Mouse (Mus musculus) left cerebral cortex, postnatal 14 days (tissue): ENCODE results near the gene Reck. TPM values are rescaled to one million over a fixed set of nuclear protein-coding genes. Genes with fewer than 3 reads are reported as not detected.
A peak's percentile ranks its signal among the peaks of the same experiment; 100 is the strongest.

Experiments
- DNase-seq, 2 experiments: peaks; one replicate each; pipeline ENCODE4 v3.0.0; 2021 to 2022; ENCODE audit warnings: low spot score in 2 of 2, mixed read lengths in 1 of 2
- intact Hi-C: fragments of 180-260 bp; cut with DNase I; formaldehyde crosslinking; loops from one replicate; pipeline ENCODE4 v1.15.1; 2025
- total RNA-seq, 2 experiments: library from RNA; stranded (reverse); gene quantifications; 2 replicates each; pipeline ENCODE4 v1.2.3; 2021

The Reck gene
- total RNA-seq, 2 experiments from 2014 or later: 5.6 to 7.3 TPM

- no peak for DNase-seq
- intact Hi-C loops: no loop called here
Observed at GRCm38 (mm10) chr4:43960207-43960606, 84.9 kb downstream of the Reck start.

DNA sequence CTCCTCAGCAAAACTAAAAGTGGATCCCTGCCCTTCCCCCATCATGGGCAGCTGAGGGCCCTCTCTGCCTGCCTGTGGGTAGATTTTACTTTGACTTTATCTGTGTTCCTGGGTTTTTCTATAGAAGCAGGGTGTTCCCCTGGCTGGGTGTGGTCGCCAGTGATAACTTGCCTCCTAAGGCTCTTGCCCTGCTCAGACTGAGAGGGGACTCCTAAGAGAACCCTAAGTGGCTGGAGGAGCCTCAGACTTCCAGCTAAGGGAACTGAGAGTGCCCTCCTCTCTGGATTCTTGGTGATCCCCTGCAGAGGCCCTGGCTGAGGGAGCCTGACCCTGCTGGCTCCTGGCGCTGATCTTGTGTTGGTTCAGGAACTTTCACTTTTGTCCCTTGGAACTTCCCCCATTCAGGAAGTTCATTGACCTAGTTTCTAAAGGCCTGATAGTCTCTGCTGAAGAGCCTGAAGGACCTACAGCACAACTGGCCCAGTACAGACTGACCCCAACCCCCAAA lies 89.0 kb downstream of the Reck start:
- intact Hi-C loops: no loop called here
- DNase-seq: no peak

DNA sequence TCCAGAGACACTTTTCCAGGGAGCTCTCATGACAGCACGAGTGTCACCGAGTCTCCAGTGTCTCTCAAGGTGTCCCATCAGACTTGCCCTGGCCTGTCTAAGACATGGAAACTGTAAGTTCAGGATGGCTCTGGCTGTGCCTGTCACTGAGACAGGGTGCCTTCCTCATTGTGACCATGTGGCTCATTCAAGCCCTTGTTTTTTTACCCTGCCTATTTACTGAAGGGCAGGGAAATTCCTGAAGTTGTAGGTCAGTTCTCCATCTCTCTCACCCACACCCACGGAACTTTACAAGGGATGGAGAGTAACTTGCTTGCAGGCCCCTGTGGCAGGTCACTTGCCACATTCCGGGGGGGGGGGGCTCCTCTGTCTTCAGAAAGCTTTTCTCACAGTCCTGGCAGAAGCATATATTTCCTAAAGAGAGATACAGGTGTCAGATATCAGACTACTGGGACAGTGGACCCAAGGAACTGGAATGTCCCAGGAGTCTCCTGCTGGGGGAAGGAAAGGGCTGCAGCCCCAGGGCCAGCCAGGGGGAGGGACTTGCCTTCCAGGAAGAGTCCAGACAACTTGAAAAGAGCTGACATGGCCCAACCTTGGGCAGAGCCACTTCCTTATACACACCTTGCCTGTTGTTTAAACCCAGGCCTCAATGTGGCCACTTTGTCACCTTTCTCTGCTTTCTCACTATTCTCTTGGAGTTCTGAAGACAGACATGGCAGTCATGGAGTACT lies 89.8 kb downstream of the Reck start:
- DNase-seq: no peak
- intact Hi-C loops: no loop called here

DNA sequence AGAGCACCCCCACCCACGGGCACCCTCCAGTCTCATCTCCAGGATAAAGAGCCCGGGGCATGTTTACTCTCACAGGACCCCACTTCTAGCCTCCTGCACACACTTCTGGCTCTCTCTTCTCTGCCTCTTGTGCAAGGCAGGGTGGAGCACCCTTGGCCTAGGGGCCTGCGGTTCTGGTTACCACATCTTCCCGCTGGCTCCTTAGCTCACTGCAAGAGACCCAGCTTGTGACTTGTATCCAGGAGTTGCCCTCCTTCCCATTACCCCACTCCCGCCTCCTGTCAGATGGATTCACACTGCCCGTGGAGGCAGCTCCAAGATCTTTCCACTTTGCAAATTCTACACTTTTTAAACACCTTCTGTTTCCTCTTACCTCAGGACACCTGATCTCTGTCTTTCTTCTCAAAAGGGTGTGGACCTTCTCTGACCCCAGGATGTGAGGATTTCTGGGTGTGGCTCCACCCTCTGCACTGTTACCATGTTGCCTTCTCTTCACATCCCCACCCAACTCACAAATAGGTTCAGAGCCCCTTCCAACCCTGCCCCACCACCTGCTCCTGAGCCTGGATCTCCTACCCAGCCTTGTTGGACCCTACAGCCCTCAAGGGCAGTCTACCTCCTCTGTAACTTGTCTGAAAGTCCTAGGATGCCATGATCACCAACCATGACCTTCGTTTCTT lies 90.7 kb downstream of the Reck start:
- DNase-seq: no peak
- intact Hi-C loops: no loop called here

GRCm38 (mm10) chr4:43968650-43969049 lies 93.3 kb downstream of the Reck start:
- DNase-seq: peak; percentile 45 to 53
- intact Hi-C loops: no loop called here

GRCm38 (mm10) chr4:43969373-43969772 lies 94.0 kb downstream of the Reck start:
- intact Hi-C loops: no loop called here
- no peak for DNase-seq

DNA sequence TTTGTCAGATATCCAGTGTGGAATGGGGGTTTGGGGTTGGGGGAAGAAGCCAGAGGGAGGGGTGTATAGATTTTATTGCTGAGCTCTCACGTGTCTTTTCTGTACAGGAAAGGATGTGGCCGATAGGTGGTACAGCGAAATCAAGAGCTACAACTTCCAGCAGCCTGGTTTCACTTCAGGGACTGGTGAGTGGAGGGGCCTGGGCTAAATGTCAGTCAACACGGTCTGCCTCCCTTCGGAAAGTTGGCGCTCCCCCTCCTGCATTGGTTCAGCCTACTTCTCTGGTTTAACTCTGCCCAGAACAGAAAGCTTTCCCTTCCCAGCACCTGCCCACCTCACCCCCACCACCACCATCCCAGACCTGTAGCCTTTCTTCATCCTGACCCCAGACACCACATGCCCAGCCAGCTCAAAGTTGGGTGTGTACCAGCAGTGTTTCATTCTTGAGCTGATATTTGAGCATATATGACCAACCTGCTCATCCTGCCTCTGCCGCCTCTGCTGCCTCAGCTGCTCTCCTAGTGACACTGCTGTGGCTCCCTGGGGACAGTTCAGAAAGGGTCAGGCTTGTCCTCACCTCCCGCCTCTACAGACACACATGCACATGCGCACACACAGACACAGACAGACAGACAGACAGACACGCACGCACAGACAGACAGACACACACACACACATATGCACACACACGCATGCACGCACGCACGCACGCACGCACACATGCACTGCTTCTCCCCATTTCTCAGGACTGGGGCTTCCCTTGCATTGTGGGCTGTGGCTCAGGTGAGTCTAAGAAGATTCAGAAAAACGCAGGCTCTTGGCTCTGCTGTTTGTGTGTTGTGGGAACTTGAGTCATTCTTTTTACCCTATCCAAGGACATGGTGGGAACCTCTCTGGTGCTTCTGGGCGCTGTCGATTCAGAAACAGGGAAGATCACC lies 95.3 kb downstream of the Reck start:
- intact Hi-C loops: no loop called here

GRCm38 (mm10) chr4:43971541-43972136 lies 96.3 kb downstream of the Reck start:
- DNase-seq: no peak
- intact Hi-C loops: no loop called here

More for the DNA sequence above, 95.3 kb downstream of the Reck start:
- no peak for DNase-seq

- intact Hi-C loops: no loop called here
- no peak for DNase-seq
Observed at GRCm38 (mm10) chr4:43972137-43972591, 96.8 kb downstream of the Reck start.

- peak; percentile 38 to 66 for DNase-seq
- intact Hi-C loops: no loop called here
Observed at GRCm38 (mm10) chr4:43973526-43973981, 98.2 kb downstream of the Reck start.

DNA sequence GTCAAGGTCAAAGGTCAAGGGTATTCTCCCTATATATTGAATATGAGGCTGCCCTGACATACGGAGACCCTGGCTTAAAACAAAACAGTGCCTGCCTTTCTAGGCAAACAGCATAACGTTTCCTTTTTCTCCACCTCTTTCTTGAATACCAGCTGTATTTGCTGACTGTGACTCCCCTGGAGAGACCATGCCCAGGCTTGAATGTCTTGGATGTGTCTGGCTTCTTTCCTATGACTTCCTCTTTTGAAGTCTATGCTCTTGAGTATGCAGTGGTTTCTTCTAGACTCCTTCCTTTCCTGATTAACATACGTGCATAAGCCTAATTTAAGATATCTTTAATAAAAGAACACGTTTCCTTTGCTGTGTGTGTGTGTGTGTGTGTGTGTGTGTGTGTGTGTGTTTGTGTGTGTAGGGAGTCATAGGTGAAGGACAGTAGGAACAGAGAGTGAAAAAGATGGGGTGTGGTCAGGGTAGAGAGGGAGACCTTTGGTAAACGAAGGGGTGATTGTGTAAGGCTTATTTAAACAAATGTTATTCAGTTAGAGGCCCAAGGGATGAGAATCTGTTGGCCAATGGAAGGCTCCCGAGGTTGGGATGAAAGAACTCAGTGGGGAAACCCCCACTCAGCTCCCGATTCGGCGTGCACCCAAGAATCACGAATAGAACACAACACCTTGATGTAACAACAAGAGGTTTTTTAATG lies 99.7 kb downstream of the Reck start:
- intact Hi-C loops: no loop called here
- DNase-seq: no peak

DNA sequence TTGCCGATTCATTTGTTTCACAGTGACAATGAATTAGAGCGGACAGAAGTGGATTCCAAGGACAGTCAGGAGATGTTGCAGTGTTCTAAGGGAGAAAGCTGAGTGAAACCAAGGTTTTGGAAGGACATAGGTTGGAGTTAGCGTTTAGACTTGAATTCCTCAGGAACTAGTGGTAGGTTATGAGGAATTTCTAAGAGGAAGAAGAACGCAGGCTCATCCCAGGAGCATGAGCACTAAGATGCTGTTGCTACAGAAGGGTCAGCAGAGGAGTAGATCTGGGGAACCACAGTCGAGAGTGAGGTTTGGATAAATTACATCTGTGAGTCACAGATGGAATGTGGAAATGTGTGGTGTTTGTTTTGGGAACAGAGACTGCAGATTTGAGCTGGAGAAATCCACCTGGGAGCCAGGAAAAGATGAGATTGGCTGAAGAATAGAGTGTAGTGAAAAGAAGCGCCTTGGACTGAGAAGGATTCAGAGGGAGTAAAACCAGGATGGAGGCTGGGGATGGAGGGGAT lies 101.0 kb downstream of the Reck start:
- DNase-seq: no peak
- intact Hi-C loops: no loop called here

GRCm38 (mm10) chr4:43978521-43979443 lies 103.5 kb downstream of the Reck start:
- DNase-seq: no peak
- intact Hi-C loops: no loop called here

DNA sequence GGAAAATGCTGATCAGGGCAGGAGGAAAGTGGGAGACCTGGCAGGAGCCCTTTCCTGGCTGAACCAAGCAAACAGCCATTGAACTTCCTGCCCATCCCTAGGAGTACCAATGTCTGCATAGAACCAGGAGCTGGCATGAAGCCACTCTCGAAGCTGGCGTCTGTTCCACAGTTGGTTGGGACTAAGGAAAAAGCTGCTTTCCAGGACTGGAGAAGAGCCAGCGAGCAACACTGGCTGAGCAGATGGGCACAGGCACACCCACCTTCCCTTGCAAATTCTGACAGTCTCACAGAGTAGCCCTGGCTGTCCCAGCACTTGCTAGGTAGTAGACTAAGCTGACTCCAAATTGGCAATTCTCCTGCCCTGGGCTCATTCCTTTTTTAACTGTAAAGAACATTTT lies 104.4 kb downstream of the Reck start:
- peak; percentile 94 to 95 for DNase-seq
- intact Hi-C loops: loop anchor here (5.0 to 10.0 kb wide), 2 partner anchors 52 to 235 kb away; no protein-coding TSS in a partner anchor

GRCm38 (mm10) chr4:43980236-43980635 lies 104.9 kb downstream of the Reck start:
- intact Hi-C loops: loop anchor here (5.0 to 10.0 kb wide), 2 partner anchors 53 to 235 kb away; no protein-coding TSS in a partner anchor
- DNase-seq: no peak

GRCm38 (mm10) chr4:43980846-43981245 lies 105.5 kb downstream of the Reck start:
- no peak for DNase-seq
- intact Hi-C loops: loop anchor here (5.0 to 10.0 kb wide), 2 partner anchors 54 to 236 kb away; no protein-coding TSS in a partner anchor

GRCm38 (mm10) chr4:43981251-43981650 lies 105.9 kb downstream of the Reck start:
- intact Hi-C loops: loop anchor here (5.0 to 10.0 kb wide), 2 partner anchors 54 to 236 kb away; no protein-coding TSS in a partner anchor
- no peak for DNase-seq
